Mouse (Mus musculus) midbrain, embryonic 14.5 days (tissue): ENCODE results near the gene Tnip2. TPM values are rescaled to one million over a fixed set of nuclear protein-coding genes. Genes with fewer than 3 reads are reported as not detected.

Experiments
- ATAC-seq: fragments of 200-750 bp; cut with Nextera tagmentation; 2 replicates; pipeline ENCODE4 v1.8.0; 2017; ENCODE audit warnings: moderate number of reproducible peaks, moderate library complexity; ENCODE audit not compliant: low FRiP score, low TSS enrichment
- DNase-seq: peaks from one replicate; pipeline ENCODE4 v3.0.0-alpha.2; 2015
- H3K27ac ChIP-seq: fragments of 300-500 bp; sonication (generic); replicated peaks from 2 replicates; pipeline ENCODE4 v1.5.1; 2014; ENCODE audit warnings: mild to moderate bottlenecking, low read depth, low read length, moderate library complexity
- H3K27me3 ChIP-seq: fragments of 300-500 bp; sonication (generic); 2 replicates; pipeline ENCODE4 v1.6.1; 2014; ENCODE audit warnings: low read length, control low read depth, mixed read lengths; ENCODE audit not compliant: control insufficient read depth, insufficient read depth
- H3K36me3 ChIP-seq: fragments of 300-500 bp; sonication (generic); 2 replicates; pipeline ENCODE4 v1.6.1; 2014; ENCODE audit warnings: low read length, control low read depth; ENCODE audit not compliant: control insufficient read depth, insufficient read depth
- H3K4me1 ChIP-seq: fragments of 300-500 bp; sonication (generic); 2 replicates; pipeline ENCODE4 v1.6.1; 2014; ENCODE audit warnings: mild to moderate bottlenecking, antibody characterized with exemption, low read length, control low read depth; ENCODE audit not compliant: control insufficient read depth, insufficient read depth
- H3K4me2 ChIP-seq: fragments of 300-500 bp; sonication (generic); 2 replicates; pipeline ENCODE4 v1.6.1; 2014; ENCODE audit warnings: mild to moderate bottlenecking, low read length, moderate library complexity
- H3K4me3 ChIP-seq: fragments of 300-500 bp; sonication (generic); replicated peaks from 2 replicates; pipeline ENCODE4 v1.5.1; 2014; ENCODE audit warnings: low read depth, low read length
- H3K9ac ChIP-seq: fragments of 300-500 bp; sonication (generic); replicated peaks from 2 replicates; pipeline ENCODE4 v1.6.1; 2014; ENCODE audit warnings: mild to moderate bottlenecking, low read length, moderate library complexity
- H3K9me3 ChIP-seq: fragments of 300-500 bp; sonication (generic); 2 replicates; pipeline ENCODE4 v1.6.1; 2016; ENCODE audit warnings: low read length, control low read depth, mixed read lengths; ENCODE audit not compliant: control insufficient read depth
- WGBS: fragments of 180-500 bp; shearing (Covaris S2); extraction: QIAGEN DNeasy Blood & Tissue Kit; methylation state at CpG from one replicate; pipeline ENCODE4 v1.1.7; 2014; 5-methylcytosine and 5-hydroxymethylcytosine counted together
- polyA plus RNA-seq: library from polyadenylated mRNA; unstranded; fragments of >200 nt; fragmentation: Nextera tagmentation; extraction: Ambion mirVana; gene quantifications from 2 replicates; pipeline ENCODE4 v1.2.1, GENCODE M21; 2014

The Tnip2 gene
- polyA plus RNA-seq, 1 experiment from 2014 or later = 6.2 TPM

- 82% methylated on average over 9 of the region's 9 CpGs for WGBS
- Histone ChIP-seq H3K27ac (no peak overlapping the region), H3K9me3 (no peaks in the 10 kb centered on the region), H3K9ac (no peak overlapping the region), H3K36me3 (no peaks in the 10 kb centered on the region), H3K4me3 (no peak overlapping the region), H3K27me3 (no peaks in the 10 kb centered on the region), H3K4me2 (no peak overlapping the region), H3K4me1 (no peaks in the 10 kb centered on the region)
- DNase-seq (no peak), ATAC-seq (no peak)
Observed at GRCm38 (mm10) chr5:34519389-34519910, 5.7 kb upstream of the Tnip2 start.

DNA sequence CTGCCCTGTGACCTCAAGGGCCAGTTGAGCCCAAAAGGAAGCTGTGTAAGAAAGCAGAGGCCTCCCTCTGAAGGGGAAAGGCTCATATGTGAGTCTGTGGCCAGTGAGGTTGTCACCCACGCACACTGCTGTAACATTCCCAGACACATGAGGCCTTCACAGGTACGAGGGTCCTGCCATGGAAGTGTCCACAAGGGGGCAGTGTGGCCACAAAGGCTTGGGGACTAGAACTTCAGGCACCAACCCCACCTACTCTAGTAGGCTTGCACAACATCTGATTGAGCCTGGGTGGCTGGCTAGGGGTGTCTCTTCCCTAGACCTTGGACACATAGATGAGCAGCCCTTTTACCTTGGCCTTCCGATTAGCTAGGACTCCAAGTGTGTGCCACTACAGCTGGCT, 4.1 kb upstream of the Tnip2 start:
- H3K9me3 ChIP-seq = no peaks in the 10 kb centered on the region
- peak; percentile 76 for DNase-seq
- H3K27ac ChIP-seq = no peak overlapping the region
- H3K9ac ChIP-seq = no peak overlapping the region
- no peak overlapping the region for H3K4me2 ChIP-seq
- no peaks in the 10 kb centered on the region for H3K4me1 ChIP-seq
- H3K36me3 ChIP-seq = no peaks in the 10 kb centered on the region
- WGBS = 29% methylated on average over 3 of the region's 3 CpGs
- no peak for ATAC-seq
- no peaks in the 10 kb centered on the region for H3K27me3 ChIP-seq
- H3K4me3 ChIP-seq = no peak overlapping the region

- Histone ChIP-seq H3K27me3 (no peaks in the 10 kb centered on the region), H3K4me3 (no peak overlapping the region), H3K27ac (no peak overlapping the region), H3K4me2 (no peak overlapping the region), H3K9me3 (no peaks in the 10 kb centered on the region), H3K36me3 (no peaks in the 10 kb centered on the region), H3K4me1 (no peaks in the 10 kb centered on the region), H3K9ac (no peak overlapping the region)
- DNase-seq = no peak
- ATAC-seq = no peak
Observed at GRCm38 (mm10) chr5:34515096-34515495, 1.3 kb upstream of the Tnip2 start.

DNA sequence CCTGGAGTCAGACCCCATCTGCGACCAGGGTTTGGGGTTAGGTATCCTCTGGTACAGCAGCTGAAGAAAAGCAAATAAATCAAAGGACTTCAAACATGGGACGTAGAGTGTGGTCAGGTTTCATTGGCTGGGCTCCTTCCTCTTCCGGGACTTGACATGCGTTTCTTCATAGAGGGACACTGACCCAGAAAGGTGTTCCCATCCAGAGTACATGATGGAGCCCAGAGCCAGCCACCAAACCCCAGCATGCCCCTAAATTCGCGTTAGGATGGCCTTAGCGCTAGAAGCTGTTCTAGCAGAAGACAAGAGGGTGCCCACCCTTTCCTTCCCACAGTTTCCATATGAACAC, 401 bp upstream of the Tnip2 start:
- no peak for DNase-seq
- peak overlapping the region; percentile 57 for H3K4me3 ChIP-seq
- H3K36me3 ChIP-seq = no peaks in the 10 kb centered on the region
- no peaks in the 10 kb centered on the region for H3K4me1 ChIP-seq
- no peak overlapping the region for H3K9ac ChIP-seq
- no peaks in the 10 kb centered on the region for H3K9me3 ChIP-seq
- H3K4me2 ChIP-seq = peak overlapping the region; percentile 95
- no peak overlapping the region for H3K27ac ChIP-seq
- WGBS = 29% methylated on average over 7 of the region's 7 CpGs
- H3K27me3 ChIP-seq = no peaks in the 10 kb centered on the region
- ATAC-seq = no peak

DNA sequence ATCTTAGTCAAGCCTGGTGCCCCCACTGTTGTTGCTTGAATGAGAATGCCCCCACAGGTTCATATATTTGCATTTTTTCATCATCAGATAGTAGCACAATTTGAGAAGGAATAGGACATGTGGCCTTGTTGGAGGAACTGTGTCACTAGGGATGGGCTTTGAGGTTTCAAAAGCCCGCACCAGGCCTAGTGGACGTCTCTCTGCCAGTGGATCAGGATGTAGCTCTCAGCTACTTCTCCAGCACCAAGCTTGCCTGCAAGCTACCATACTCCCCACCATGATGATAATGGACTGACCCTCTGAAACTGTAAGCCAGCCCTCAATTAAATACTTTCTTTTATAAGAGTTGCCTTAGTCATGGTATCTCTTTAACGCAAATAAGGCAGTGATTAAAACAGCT, 1.3 kb downstream of the Tnip2 start:
- H3K4me1 ChIP-seq = no peaks in the 10 kb centered on the region
- DNase-seq (no peak), ATAC-seq (no peak)
- H3K9ac ChIP-seq = no peak overlapping the region
- H3K4me3 ChIP-seq = no peak overlapping the region
- no peaks in the 10 kb centered on the region for H3K27me3 ChIP-seq
- no peak overlapping the region for H3K4me2 ChIP-seq
- WGBS = 92% methylated on average over 3 of the region's 3 CpGs
- no peaks in the 10 kb centered on the region for H3K9me3 ChIP-seq
- no peaks in the 10 kb centered on the region for H3K36me3 ChIP-seq
- no peak overlapping the region for H3K27ac ChIP-seq

DNA sequence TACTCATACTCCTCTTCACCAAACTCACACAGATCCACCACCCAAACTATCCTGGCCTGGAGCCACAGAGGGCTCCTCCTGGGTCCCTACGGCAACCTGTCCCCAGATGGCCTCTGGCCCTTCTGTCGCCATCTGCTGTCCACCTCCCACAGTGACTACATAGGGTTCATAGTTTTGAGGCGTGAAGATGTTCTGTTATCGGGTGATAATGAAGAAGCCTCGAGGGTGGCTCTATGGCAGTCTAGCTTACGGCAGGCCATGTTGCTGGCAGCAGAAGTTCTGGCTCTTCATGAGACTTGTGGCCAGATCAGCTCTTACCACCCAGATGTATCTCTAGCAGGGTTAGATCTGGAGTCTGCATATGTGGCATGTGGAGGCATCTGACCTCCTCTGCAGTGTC, 11.0 kb downstream of the Tnip2 start:
- no peak overlapping the region for H3K27ac ChIP-seq
- no peak overlapping the region for H3K9ac ChIP-seq
- H3K4me2 ChIP-seq = no peak overlapping the region
- WGBS = 81% methylated on average over 6 of the region's 6 CpGs
- DNase-seq (no peak), ATAC-seq (no peak)
- no peaks in the 10 kb centered on the region for H3K27me3 ChIP-seq
- no peak overlapping the region for H3K4me3 ChIP-seq
- H3K4me1 ChIP-seq = no peaks in the 10 kb centered on the region
- H3K36me3 ChIP-seq = no peaks in the 10 kb centered on the region
- H3K9me3 ChIP-seq = no peaks in the 10 kb centered on the region

GRCm38 (mm10) chr5:34502411-34502810, 11.4 kb downstream of the Tnip2 start:
- 86% methylated on average over 1 of the region's 1 CpGs for WGBS
- Histone ChIP-seq H3K27me3 (no peaks in the 10 kb centered on the region), H3K36me3 (no peaks in the 10 kb centered on the region), H3K4me1 (no peaks in the 10 kb centered on the region), H3K4me2 (no peak overlapping the region), H3K4me3 (no peak overlapping the region), H3K9me3 (no peaks in the 10 kb centered on the region), H3K9ac (no peak overlapping the region), H3K27ac (no peak overlapping the region)
- ATAC-seq = no peak
- no peak for DNase-seq

DNA sequence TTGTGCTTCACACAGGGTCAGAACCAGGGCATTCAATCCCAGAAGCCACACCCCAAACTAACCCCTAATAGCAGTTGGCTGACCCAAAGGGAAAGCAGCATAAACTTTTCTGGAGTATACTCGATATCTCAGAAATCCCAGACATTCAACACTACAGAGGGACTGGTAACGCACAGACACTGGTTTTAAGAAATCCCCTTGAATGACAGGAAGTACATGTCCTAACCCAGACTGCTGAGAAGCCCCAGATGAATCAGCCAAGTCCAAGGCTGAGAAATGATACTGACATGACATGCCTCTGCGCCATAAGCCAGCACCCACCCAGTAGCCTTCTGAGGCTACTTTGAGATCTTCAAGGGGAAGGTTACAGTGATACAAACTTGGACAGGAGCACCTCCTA, 12.2 kb downstream of the Tnip2 start:
- Histone ChIP-seq H3K9ac (no peak overlapping the region), H3K4me1 (no peaks in the 10 kb centered on the region), H3K27ac (no peak overlapping the region), H3K9me3 (no peaks in the 10 kb centered on the region), H3K4me3 (no peak overlapping the region), H3K4me2 (no peak overlapping the region), H3K27me3 (no peaks in the 10 kb centered on the region), H3K36me3 (no peaks in the 10 kb centered on the region)
- ATAC-seq (no peak), DNase-seq (no peak)
- WGBS = 91% methylated on average over 3 of the region's 3 CpGs

- WGBS = 84% methylated on average over 5 of the region's 5 CpGs
Observed at GRCm38 (mm10) chr5:34500886-34501285, 12.9 kb downstream of the Tnip2 start.

More at GRCm38 (mm10) chr5:34500886-34501285, 12.9 kb downstream of the Tnip2 start:
- Histone ChIP-seq H3K36me3 (no peaks in the 10 kb centered on the region), H3K9me3 (no peaks in the 10 kb centered on the region), H3K9ac (no peak overlapping the region), H3K4me2 (no peak overlapping the region), H3K4me1 (no peaks in the 10 kb centered on the region), H3K27ac (no peak overlapping the region), H3K4me3 (no peak overlapping the region), H3K27me3 (no peaks in the 10 kb centered on the region)
- DNase-seq (no peak), ATAC-seq (no peak)
